Mouse (Mus musculus): ENCODE results near the gene Olfr652.

Gene Olfr652

DNA sequence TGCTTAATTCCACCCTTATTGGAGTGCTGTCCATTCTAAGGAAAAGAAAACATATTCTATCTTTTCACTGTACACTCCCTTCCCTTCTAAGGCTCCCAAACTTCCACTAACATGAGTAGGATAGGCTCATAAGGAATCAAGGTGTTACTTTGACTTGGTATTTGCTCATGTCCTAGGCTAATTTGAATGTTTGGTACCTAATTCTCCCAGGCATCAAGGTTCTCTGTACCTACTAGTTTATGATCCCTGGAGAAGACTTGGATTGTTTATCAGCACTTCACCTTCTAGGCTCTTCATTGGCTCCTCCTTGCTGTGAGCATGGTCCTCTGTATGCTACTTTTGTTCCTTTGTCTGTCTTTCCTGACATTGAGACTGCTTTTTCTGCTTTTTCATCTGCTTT lies at the start of gene Olfr652:
TSS of gene Olfr652 (plus strand) at position 301 of the 400 bp plus-strand sequence.
- DNase-seq, result no peak

GRCm38 (mm10) chr7:104549833-104550232 lies 10.9 kb upstream of the Olfr652 start, which contains the start of gene Olfr651:
Gene Olfr651 (plus strand): TSS chr7:104550133.
- DNase-seq, result no peak

DNA sequence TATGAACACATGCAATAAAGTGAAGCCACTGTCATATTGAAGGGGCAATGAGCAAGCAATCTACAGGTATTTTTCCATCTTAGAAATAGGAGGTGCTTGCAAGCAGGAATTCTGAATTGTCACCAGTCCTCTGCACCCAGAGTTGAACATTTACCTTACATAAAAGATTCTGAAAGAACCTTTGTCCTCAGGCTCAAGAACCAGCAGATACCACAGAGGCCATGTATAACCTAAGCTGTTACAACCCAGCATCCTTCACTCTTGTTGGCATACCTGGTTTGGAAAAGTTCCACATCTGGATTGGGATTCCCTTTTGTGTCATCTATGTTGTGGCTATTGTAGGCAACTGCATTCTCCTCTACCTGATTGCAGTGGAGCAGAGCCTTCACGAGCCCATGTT lies 8.0 kb upstream of the Olfr652 start:
- DNase-seq, result no peak

DNA sequence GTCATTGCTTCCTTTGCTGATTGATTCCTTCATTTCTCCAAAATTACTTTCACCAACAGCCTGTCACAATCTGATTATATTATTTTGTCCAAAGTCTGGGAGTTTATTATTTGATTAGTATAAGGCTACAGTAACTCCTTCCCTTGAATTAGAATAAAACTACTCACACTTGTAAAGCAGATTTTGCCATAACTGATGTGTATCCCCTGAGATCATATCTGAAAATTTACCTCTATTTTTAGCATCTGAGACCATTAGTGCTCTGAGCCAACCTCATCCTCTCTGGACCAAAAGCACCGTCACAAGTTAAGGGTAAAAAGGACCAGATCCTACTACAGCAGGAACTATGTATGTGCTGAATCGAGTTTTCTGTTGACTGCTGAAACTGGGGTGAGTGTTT lies 16.3 kb downstream of the Olfr652 start, which contains the start of gene Olfr653:
TSS of gene Olfr653 (plus strand) at position 301 of the 400 bp plus-strand sequence.
- DNase-seq, result no peak

GRCm38 (mm10) chr7:104580846-104581245 lies 20.1 kb downstream of the Olfr652 start:
- no peak for DNase-seq

GRCm38 (mm10) chr7:104581429-104581828 lies 20.7 kb downstream of the Olfr652 start:
- DNase-seq, result no peak

DNA sequence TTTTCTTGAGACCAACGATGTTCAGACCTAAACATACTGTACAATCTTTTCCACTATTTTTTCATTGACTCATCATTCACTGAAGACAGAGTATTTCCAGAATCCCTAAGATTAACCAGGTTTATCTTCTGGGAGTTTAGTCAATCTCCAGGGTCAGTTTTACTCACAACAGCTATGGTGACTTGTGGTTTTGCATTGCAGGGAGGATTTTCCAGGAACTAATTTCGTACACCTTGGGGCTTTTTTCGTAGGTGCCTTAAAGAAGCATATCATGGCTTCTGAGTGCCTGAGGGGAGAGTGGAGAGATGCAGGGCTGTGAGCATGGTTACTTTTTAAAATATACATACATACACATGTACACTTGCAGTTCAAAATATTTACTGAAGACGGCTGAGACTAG lies 26.0 kb downstream of the Olfr652 start, which contains the start of gene Olfr654:
TSS of gene Olfr654 (plus strand) at position 301 of the 400 bp plus-strand sequence.
- DNase-seq, result no peak

- no peak for DNase-seq
Observed at GRCm38 (mm10) chr7:104588274-104588673, 27.6 kb downstream of the Olfr652 start.

- no peak for DNase-seq
Observed at GRCm38 (mm10) chr7:104601679-104602078, 41.0 kb downstream of the Olfr652 start, which contains the start of gene Olfr655. Gene Olfr655 (minus strand): TSS chr7:104601779.

DNA sequence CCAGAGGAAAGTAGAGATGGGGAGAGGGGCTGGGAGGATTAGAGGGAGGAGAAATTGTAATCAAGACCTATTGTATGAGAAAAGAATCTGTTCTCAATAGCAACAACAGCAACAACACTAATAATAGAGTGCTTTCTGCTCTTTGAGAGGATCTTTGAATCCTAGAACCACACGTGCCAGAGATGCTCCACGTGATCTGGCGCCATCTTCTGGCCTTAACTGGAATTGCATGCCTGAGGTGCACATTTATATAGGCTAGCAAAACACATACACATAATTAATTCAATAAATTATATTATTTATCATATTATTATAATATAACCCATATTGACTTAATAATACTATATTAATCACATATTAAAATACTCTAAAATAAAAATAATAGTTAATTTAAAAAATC lies 42.5 kb downstream of the Olfr652 start:
- DNase-seq, result no peak

DNA sequence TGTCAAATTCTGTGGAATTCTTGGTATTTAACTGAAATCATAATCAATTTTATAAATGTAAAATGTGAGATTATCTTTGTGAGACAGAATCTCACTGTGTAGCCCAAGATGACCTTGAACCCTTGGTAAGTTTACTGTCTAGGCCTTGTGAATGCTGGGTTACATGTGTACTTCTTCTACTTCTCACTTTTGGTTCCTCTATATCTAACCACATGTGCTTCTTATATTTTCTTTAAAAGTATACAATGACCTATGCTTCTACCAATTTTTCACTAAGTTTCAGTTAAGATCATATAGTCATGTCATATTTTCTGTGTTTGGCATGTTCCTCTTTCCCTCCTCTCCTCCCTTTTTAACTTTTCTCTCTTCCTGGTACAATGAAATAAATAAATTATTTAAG lies 44.0 kb downstream of the Olfr652 start:
- DNase-seq, result no peak

DNA sequence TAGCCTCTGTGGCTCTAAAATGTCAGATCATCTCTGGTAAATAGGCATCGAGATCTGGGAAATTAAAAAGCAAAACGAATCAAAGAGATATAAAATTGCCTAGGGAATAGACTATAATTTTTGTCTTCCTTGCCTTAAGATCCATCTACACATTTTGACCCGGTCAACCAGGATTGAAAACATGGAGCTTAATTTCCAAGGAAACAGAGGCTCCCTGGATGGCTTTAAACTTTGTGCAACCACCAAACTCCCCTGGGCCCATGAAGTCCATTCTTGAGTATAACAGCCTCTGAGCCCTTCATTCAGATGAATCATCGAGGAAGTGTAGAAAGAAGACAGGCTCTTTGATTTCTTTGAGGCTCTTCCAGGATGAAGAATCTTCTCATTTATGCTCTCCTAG lies 53.0 kb downstream of the Olfr652 start, which contains the start of gene Olfr656:
TSS of gene Olfr656 (plus strand) at position 301 of the 400 bp plus-strand sequence.
- no peak for DNase-seq

All from cerebellum, adult 11 months (tissue).